Mouse (Mus musculus): Measurements from ENCODE around the gene Ube2j1. TPM values are rescaled to one million over a fixed set of nuclear protein-coding genes. Genes with fewer than 3 reads are reported as not detected.

Ube2j1 gene
- polyA plus RNA-seq, 1 experiment from 2014 or later = 38.2 TPM

DNA sequence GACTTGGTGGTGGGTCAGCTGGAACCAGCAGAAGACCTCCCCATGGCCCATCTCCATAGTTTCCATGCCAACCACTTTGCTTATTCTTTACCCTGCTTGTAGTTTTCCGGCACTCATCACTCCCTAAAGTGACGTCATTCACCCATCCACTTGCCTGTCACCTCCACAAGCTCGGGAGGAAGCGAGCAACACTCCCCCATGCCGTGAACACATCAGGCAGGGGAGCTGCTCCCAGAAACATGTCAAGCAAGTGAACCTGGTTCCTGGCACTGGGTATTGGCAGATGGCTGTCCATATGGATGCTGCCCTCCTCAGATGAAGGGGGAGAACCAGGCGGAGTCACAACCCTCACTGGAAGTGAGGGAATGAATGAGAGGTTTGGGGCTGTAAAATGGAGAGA, 37.7 kb downstream of the Ube2j1 start:
- ATAC-seq (ENCODE audit: insufficient number of reproducible peaks, insufficient read depth, low FRiP score, low read depth) = no peak
- WGBS = 69% methylated on average over 6 of the region's 6 CpGs
- Histone ChIP-seq H3K4me2 (replicated peaks; ENCODE audit: low read depth, low read length) (no peak overlapping the region), H3K36me3 (ENCODE audit: control insufficient read depth, insufficient read depth, low read length) (no peaks in the 10 kb centered on the region), H3K4me1 (ENCODE audit: control insufficient read depth, insufficient read depth, low read length) (no peaks in the 10 kb centered on the region), H3K27ac (ENCODE audit: low read length) (no peak overlapping the region), H3K9ac (replicated peaks; ENCODE audit: low read depth, low read length) (no peak overlapping the region), H3K27me3 (ENCODE audit: control insufficient read depth, insufficient read depth, low read length) (no peaks in the 10 kb centered on the region), H3K4me3 (ENCODE audit: low read depth, low read length) (no peak overlapping the region), H3K9me3 (ENCODE audit: control insufficient read depth, low read depth, low read length) (no peaks in the 10 kb centered on the region)

DNA sequence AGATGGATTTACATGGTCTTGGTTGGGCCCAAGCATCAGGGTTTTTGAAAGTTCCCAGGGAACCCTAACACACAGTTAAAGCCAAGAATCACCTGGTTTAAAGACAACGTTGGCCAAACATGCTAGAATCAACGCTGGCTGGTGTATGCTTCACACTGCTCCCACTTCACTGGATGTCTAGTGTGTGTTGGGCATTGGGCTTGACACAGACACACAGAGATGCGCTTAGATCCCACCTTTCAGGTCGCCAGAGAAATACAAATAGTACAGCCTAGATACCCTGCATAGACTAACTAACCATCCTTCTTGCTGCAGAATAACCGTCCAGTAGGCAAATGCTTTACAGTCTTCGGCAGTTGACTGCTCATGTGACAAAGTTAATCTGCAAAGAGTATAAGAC, 39.1 kb downstream of the Ube2j1 start:
- Histone ChIP-seq H3K27ac (ENCODE audit: low read length) (no peak overlapping the region), H3K4me2 (replicated peaks; ENCODE audit: low read depth, low read length) (no peak overlapping the region), H3K9me3 (ENCODE audit: control insufficient read depth, low read depth, low read length) (no peaks in the 10 kb centered on the region), H3K36me3 (ENCODE audit: control insufficient read depth, insufficient read depth, low read length) (no peaks in the 10 kb centered on the region), H3K4me1 (ENCODE audit: control insufficient read depth, insufficient read depth, low read length) (no peaks in the 10 kb centered on the region), H3K9ac (replicated peaks; ENCODE audit: low read depth, low read length) (no peak overlapping the region), H3K4me3 (ENCODE audit: low read depth, low read length) (no peak overlapping the region), H3K27me3 (ENCODE audit: control insufficient read depth, insufficient read depth, low read length) (no peaks in the 10 kb centered on the region)
- no peak for ATAC-seq (ENCODE audit: insufficient number of reproducible peaks, insufficient read depth, low FRiP score, low read depth)
- 87% methylated on average over 6 of the region's 6 CpGs for WGBS

DNA sequence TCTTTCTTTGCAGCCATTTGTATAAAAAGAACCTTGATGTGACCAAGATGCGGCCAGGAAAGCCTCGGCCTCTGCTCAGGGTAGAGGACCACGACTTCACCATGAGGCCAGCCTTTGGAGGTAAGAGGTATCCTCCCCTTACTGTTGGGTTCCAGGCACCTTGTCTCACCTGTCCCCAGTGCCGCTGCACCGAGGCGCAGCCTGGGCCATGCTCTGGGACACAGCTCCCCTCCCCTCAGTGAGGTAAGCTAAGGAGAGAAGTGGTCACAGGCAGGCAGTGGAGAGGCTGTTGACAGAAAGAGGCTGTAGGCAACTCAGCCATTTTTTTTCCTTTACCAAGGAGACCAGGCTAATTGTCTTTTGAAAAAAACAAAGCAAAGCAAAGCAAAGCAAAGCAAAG, 40.1 kb downstream of the Ube2j1 start:
- Histone ChIP-seq H3K9me3 (ENCODE audit: control insufficient read depth, low read depth, low read length) (no peaks in the 10 kb centered on the region), H3K4me1 (ENCODE audit: control insufficient read depth, insufficient read depth, low read length) (no peaks in the 10 kb centered on the region), H3K36me3 (ENCODE audit: control insufficient read depth, insufficient read depth, low read length) (no peaks in the 10 kb centered on the region), H3K27me3 (ENCODE audit: control insufficient read depth, insufficient read depth, low read length) (no peaks in the 10 kb centered on the region), H3K27ac (ENCODE audit: low read length) (no peak overlapping the region), H3K4me3 (ENCODE audit: low read depth, low read length) (no peak overlapping the region), H3K9ac (replicated peaks; ENCODE audit: low read depth, low read length) (no peak overlapping the region), H3K4me2 (replicated peaks; ENCODE audit: low read depth, low read length) (no peak overlapping the region)
- no peak for ATAC-seq (ENCODE audit: insufficient number of reproducible peaks, insufficient read depth, low FRiP score, low read depth)
- WGBS = 84% methylated on average over 6 of the region's 6 CpGs

DNA sequence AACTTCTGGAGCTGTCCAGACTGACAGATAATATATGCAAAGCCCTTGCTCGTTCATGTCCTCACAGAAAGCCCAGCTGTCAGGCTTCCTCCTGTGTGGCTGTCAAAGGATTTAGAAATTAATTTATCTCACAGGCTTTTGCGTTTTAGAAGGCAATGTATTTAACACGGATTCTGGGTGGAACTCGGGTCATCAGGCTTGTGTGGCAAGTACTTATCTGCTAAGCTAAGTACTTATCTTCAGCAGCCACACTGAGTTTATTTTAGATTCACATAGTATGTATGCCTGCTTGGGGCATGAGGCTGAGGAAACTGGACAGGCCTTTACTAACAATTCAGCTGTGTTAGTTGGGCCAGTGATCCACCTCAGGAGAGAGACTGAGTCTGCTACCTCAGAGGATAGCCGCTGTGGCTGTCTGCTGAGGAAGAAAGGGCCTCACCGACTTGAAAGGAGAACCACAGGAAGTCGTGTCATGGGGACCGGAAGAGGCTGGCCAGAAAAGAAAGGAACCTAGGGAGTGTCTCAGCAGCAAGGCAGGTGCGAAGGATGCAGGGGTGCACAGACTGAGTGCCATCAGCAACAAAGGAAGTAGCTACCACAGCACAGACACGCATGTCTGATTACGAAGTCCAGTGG, 41.4 kb downstream of the Ube2j1 start:
- no peaks in the 10 kb centered on the region for H3K36me3 ChIP-seq (ENCODE audit: control insufficient read depth, insufficient read depth, low read length)
- no peaks in the 10 kb centered on the region for H3K4me1 ChIP-seq (ENCODE audit: control insufficient read depth, insufficient read depth, low read length)
- H3K4me3 ChIP-seq (ENCODE audit: low read depth, low read length) = no peak overlapping the region
- no peak for ATAC-seq (ENCODE audit: insufficient number of reproducible peaks, insufficient read depth, low FRiP score, low read depth)
- WGBS = 45% methylated on average over 11 of the region's 11 CpGs
- H3K27me3 ChIP-seq (ENCODE audit: control insufficient read depth, insufficient read depth, low read length) = no peaks in the 10 kb centered on the region
- H3K9me3 ChIP-seq (ENCODE audit: control insufficient read depth, low read depth, low read length) = no peaks in the 10 kb centered on the region
- H3K9ac ChIP-seq (replicated peaks; ENCODE audit: low read depth, low read length) = no peak overlapping the region
- no peak overlapping the region for H3K4me2 ChIP-seq (replicated peaks; ENCODE audit: low read depth, low read length)
- H3K27ac ChIP-seq (ENCODE audit: low read length) = no peak overlapping the region

DNA sequence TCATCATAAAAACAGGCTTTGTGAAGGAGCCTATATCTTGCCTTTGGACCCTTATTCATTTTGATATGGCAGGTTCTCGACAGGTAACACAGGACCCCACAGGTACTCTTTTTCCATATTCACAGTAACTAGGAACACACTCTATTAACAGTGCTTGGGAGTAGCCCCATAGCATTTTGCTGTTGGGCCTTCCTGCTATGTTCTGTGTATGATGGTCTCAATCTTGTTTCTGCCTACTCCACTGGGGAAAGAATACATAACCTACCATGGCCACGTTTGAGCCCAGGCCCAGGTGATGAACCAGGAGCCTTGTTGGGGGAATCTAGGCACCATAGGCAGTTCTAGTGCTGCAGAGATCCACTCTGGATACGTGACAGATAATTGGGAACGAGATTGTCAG, 43.2 kb downstream of the Ube2j1 start:
- no peaks in the 10 kb centered on the region for H3K36me3 ChIP-seq (ENCODE audit: control insufficient read depth, insufficient read depth, low read length)
- no peak overlapping the region for H3K9ac ChIP-seq (replicated peaks; ENCODE audit: low read depth, low read length)
- H3K27me3 ChIP-seq (ENCODE audit: control insufficient read depth, insufficient read depth, low read length) = no peaks in the 10 kb centered on the region
- no peak overlapping the region for H3K27ac ChIP-seq (ENCODE audit: low read length)
- no peak for ATAC-seq (ENCODE audit: insufficient number of reproducible peaks, insufficient read depth, low FRiP score, low read depth)
- H3K4me3 ChIP-seq (ENCODE audit: low read depth, low read length) = no peak overlapping the region
- H3K4me1 ChIP-seq (ENCODE audit: control insufficient read depth, insufficient read depth, low read length) = no peaks in the 10 kb centered on the region
- no peaks in the 10 kb centered on the region for H3K9me3 ChIP-seq (ENCODE audit: control insufficient read depth, low read depth, low read length)
- no peak overlapping the region for H3K4me2 ChIP-seq (replicated peaks; ENCODE audit: low read depth, low read length)
- WGBS = 83% methylated on average over 4 of the region's 4 CpGs

DNA sequence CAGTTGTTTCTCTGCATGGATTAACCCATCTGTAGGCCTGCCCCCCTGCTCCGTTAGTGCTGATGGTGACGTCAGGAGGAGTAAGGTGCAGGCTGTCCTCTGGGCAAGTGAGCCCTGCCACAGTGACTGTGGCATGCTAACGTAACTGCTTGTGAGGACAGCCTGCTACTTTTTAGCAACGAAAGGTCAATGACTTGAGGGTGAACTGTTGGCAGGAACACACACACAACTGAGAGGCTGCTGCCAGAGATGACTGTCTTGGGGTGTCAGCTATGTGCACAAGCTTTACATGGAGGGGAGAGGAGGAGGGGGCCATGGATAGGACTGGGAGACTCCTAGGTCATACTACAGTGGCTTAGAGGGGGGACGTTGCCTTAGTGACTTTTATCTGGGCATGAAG, 43.6 kb downstream of the Ube2j1 start:
- H3K36me3 ChIP-seq (ENCODE audit: control insufficient read depth, insufficient read depth, low read length) = no peaks in the 10 kb centered on the region
- no peaks in the 10 kb centered on the region for H3K27me3 ChIP-seq (ENCODE audit: control insufficient read depth, insufficient read depth, low read length)
- 76% methylated on average over 5 of the region's 5 CpGs for WGBS
- H3K4me2 ChIP-seq (replicated peaks; ENCODE audit: low read depth, low read length) = no peak overlapping the region
- no peaks in the 10 kb centered on the region for H3K4me1 ChIP-seq (ENCODE audit: control insufficient read depth, insufficient read depth, low read length)
- no peaks in the 10 kb centered on the region for H3K9me3 ChIP-seq (ENCODE audit: control insufficient read depth, low read depth, low read length)
- no peak overlapping the region for H3K9ac ChIP-seq (replicated peaks; ENCODE audit: low read depth, low read length)
- ATAC-seq (ENCODE audit: insufficient number of reproducible peaks, insufficient read depth, low FRiP score, low read depth) = no peak
- no peak overlapping the region for H3K4me3 ChIP-seq (ENCODE audit: low read depth, low read length)
- no peak overlapping the region for H3K27ac ChIP-seq (ENCODE audit: low read length)

DNA sequence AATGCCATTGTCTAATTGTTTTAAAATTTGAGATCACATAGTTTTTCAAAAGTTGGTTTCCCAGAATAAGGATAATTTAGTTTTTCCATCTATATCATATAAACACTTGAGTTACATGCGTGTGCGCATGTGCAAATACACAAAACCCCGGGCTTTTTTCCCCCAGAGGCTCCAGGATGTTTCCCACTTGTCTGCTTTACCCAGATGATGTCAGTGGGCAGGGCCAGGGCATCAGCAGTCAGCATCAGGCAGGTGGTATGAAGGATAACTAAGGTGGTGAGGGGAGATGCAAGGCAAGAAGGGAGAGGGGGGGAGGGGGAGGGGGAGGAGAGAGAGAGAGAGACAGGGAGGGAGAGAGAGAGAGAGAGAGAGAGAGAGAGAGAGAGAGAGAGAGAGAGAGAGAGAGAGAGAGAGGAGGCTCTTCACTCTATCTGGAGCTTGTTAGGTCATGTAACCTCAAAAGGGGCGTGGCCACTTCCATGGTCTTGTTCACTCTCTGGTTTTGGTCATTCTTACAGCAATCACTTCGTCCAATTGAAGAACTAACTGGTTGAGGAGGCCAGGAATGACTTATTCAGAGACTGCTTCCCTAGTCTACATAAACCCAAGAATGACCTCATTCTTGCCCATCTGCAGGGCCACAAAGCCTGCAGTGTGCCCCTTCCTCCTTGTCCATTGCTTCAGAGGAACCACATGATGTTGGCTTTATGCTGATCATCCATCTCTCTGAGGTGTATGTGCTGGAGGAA, 44.7 kb downstream of the Ube2j1 start:
- WGBS = 83% methylated on average over 5 of the region's 5 CpGs
- H3K4me3 ChIP-seq (ENCODE audit: low read depth, low read length) = no peak overlapping the region
- no peaks in the 10 kb centered on the region for H3K27me3 ChIP-seq (ENCODE audit: control insufficient read depth, insufficient read depth, low read length)
- no peaks in the 10 kb centered on the region for H3K4me1 ChIP-seq (ENCODE audit: control insufficient read depth, insufficient read depth, low read length)
- no peak overlapping the region for H3K27ac ChIP-seq (ENCODE audit: low read length)
- no peak for ATAC-seq (ENCODE audit: insufficient number of reproducible peaks, insufficient read depth, low FRiP score, low read depth)
- H3K36me3 ChIP-seq (ENCODE audit: control insufficient read depth, insufficient read depth, low read length) = no peaks in the 10 kb centered on the region
- no peak overlapping the region for H3K4me2 ChIP-seq (replicated peaks; ENCODE audit: low read depth, low read length)
- H3K9ac ChIP-seq (replicated peaks; ENCODE audit: low read depth, low read length) = no peak overlapping the region
- no peaks in the 10 kb centered on the region for H3K9me3 ChIP-seq (ENCODE audit: control insufficient read depth, low read depth, low read length)

DNA sequence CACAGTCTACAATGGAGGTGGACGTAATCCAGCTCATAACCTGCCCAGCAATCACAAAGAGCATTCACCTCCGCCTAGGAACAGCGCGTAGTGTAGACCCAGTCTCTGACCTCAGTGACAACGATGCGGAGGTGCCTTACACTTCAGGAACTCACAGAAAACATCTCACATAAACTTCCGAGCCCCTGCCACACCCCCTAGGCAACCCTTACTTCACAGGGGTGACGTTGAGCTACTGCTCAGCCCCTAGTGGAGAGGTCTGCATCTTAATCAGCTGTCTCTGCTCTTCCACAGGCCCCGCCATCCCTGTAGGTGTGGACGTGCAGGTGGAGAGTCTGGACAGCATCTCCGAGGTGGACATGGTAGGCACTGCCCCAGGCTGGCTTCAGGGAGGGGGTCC, 45.9 kb downstream of the Ube2j1 start:
- Histone ChIP-seq H3K27ac (ENCODE audit: low read length) (no peak overlapping the region), H3K27me3 (ENCODE audit: control insufficient read depth, insufficient read depth, low read length) (no peaks in the 10 kb centered on the region), H3K4me2 (replicated peaks; ENCODE audit: low read depth, low read length) (no peak overlapping the region), H3K9ac (replicated peaks; ENCODE audit: low read depth, low read length) (no peak overlapping the region), H3K4me3 (ENCODE audit: low read depth, low read length) (no peak overlapping the region), H3K36me3 (ENCODE audit: control insufficient read depth, insufficient read depth, low read length) (no peaks in the 10 kb centered on the region), H3K4me1 (ENCODE audit: control insufficient read depth, insufficient read depth, low read length) (no peaks in the 10 kb centered on the region), H3K9me3 (ENCODE audit: control insufficient read depth, low read depth, low read length) (no peaks in the 10 kb centered on the region)
- 71% methylated on average over 11 of the region's 11 CpGs for WGBS
- no peak for ATAC-seq (ENCODE audit: insufficient number of reproducible peaks, insufficient read depth, low FRiP score, low read depth)

DNA sequence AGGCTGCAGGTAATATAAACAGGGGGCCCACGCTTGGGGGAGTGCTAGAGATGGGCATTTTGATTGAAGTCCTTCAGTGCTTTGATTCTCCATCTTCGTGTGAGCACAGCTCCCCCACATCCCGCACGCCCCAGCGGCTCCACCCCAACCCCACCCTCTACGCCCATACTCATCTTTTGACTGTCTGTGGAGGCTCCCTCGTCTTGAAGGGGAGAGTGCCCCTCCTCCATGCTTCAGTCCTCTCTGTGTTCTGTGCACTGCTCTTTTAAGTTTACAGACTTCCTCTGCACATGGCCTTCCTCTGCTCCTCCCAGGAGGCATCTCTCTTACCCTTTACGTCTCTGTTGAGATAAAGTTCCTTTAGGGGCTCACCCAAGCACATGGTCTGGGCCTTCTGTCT, 46.5 kb downstream of the Ube2j1 start:
- 48% methylated on average over 8 of the region's 8 CpGs for WGBS
- H3K9me3 ChIP-seq (ENCODE audit: control insufficient read depth, low read depth, low read length) = no peaks in the 10 kb centered on the region
- H3K4me1 ChIP-seq (ENCODE audit: control insufficient read depth, insufficient read depth, low read length) = no peaks in the 10 kb centered on the region
- no peaks in the 10 kb centered on the region for H3K27me3 ChIP-seq (ENCODE audit: control insufficient read depth, insufficient read depth, low read length)
- no peaks in the 10 kb centered on the region for H3K36me3 ChIP-seq (ENCODE audit: control insufficient read depth, insufficient read depth, low read length)
- H3K27ac ChIP-seq (ENCODE audit: low read length) = no peak overlapping the region
- H3K9ac ChIP-seq (replicated peaks; ENCODE audit: low read depth, low read length) = no peak overlapping the region
- no peak overlapping the region for H3K4me3 ChIP-seq (ENCODE audit: low read depth, low read length)
- no peak overlapping the region for H3K4me2 ChIP-seq (replicated peaks; ENCODE audit: low read depth, low read length)
- ATAC-seq (ENCODE audit: insufficient number of reproducible peaks, insufficient read depth, low FRiP score, low read depth) = no peak
